Mouse (Mus musculus): Measurements from ENCODE around the gene Zfp784.

- TF ChIP-seq CTCF (IDR thresholded peaks at IDR 0.05; ENCODE audit: insufficient read depth, low read length) (no peak), POLR2A (IDR thresholded peaks at IDR 0.05; ENCODE audit: borderline replicate concordance, extremely low read depth, low read depth, low read length) (no peak)
Observed at GRCm38 (mm10) chr7:5056651-5057263, 18.5 kb upstream of the Zfp784 start.

All from lung, adult 2 months (tissue).